Mouse (Mus musculus): Measurements from ENCODE around the gene Gm10271. TPM values are rescaled to one million over a fixed set of nuclear protein-coding genes. Genes with fewer than 3 reads are reported as not detected.

Gm10271 gene
- polyA plus RNA-seq, 1 experiment from 2014 or later = not detected

DNA sequence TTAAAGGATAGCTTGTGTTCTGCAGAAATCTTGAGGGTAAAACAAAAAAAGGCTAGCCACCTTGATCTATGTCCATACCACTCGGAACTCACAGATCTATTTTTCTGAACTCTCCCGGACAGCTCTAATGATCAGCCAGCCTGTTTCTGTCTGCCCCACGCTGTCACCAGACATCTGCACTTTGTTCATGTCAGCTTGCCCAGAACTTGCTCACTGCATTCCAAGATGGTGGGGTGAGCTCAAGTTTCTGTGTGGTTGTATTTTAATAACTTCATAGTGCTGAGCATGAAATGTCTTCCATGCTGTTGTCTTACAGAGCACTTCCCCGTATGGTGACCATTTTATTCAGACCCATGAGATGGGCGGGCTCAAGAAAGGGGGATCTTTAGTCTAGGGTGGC lies 7.1 kb downstream of the Gm10271 start:
- Histone ChIP-seq H3K36me3 (ENCODE audit: control insufficient read depth, insufficient read depth) (no peaks in the 10 kb centered on the region), H3K27me3 (replicated peaks; ENCODE audit: control insufficient read depth, insufficient read depth, low read length) (no peaks in the 10 kb centered on the region), H3K9me3 (ENCODE audit: control insufficient read depth) (no peaks in the 10 kb centered on the region), H3K9ac (ENCODE audit: low read depth, low read length) (no peak overlapping the region), H3K27ac (ENCODE audit: low read depth, low read length) (no peak overlapping the region), H3K4me1 (replicated peaks; ENCODE audit: control insufficient read depth, insufficient read depth, low read length) (no peaks in the 10 kb centered on the region), H3K4me3 (ENCODE audit: low read depth, low read length) (no peak overlapping the region), H3K4me2 (replicated peaks; ENCODE audit: low read depth) (no peak overlapping the region)
- WGBS = 50% methylated on average over 5 of the region's 5 CpGs
- TF ChIP-seq CTCF (IDR thresholded peaks at IDR 0.05; ENCODE audit: low read depth) = no peak
- ATAC-seq = no peak

DNA sequence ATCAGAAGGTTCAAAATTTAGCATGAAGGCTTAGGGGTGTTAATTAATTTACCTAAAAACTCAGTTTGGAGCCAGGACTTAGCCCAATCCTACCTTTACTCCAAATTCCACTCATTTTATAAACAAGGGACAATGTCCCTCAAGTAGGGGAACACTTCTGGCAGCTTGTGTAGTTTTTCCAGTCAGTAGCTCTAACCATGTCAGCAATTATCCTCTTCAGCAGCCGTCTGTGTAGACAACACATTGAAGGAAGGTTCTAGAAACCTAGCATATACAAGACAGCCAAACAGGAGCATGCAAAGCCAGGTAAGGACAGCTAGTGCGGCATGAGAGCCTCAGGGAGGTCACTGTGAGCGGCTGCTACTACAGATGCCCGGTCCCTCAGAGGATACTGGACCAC lies 7.8 kb downstream of the Gm10271 start:
- TF ChIP-seq CTCF (IDR thresholded peaks at IDR 0.05; ENCODE audit: low read depth) = no peak
- WGBS = 85% methylated on average over 4 of the region's 4 CpGs
- Histone ChIP-seq H3K9ac (ENCODE audit: low read depth, low read length) (no peak overlapping the region), H3K9me3 (ENCODE audit: control insufficient read depth) (no peaks in the 10 kb centered on the region), H3K4me1 (replicated peaks; ENCODE audit: control insufficient read depth, insufficient read depth, low read length) (no peaks in the 10 kb centered on the region), H3K27ac (ENCODE audit: low read depth, low read length) (no peak overlapping the region), H3K4me2 (replicated peaks; ENCODE audit: low read depth) (no peak overlapping the region), H3K27me3 (replicated peaks; ENCODE audit: control insufficient read depth, insufficient read depth, low read length) (no peaks in the 10 kb centered on the region), H3K36me3 (ENCODE audit: control insufficient read depth, insufficient read depth) (no peaks in the 10 kb centered on the region), H3K4me3 (ENCODE audit: low read depth, low read length) (no peak overlapping the region)
- no peak for ATAC-seq

DNA sequence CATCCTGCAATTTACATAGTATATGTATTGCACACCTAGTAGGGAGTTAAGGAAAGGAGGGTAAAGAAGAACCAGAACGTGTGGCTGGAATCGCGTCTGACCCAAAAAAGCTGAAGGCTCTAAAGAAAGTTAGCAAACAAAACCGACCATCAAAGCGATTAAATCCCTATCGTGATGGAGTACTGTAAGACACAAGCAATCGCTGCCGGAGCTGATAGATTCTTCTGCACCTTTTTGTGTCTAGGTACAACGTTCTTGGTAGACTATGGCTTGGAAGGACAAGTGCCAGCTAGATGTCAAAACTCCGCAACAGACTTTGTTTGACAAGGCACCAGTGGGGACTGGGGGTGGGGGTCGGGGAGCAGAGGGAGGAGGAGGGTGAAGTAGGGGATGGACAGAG lies 8.3 kb downstream of the Gm10271 start:
- Histone ChIP-seq H3K36me3 (ENCODE audit: control insufficient read depth, insufficient read depth) (no peaks in the 10 kb centered on the region), H3K4me2 (replicated peaks; ENCODE audit: low read depth) (no peak overlapping the region), H3K27me3 (replicated peaks; ENCODE audit: control insufficient read depth, insufficient read depth, low read length) (no peaks in the 10 kb centered on the region), H3K4me3 (ENCODE audit: low read depth, low read length) (no peak overlapping the region), H3K4me1 (replicated peaks; ENCODE audit: control insufficient read depth, insufficient read depth, low read length) (no peaks in the 10 kb centered on the region), H3K9ac (ENCODE audit: low read depth, low read length) (no peak overlapping the region), H3K27ac (ENCODE audit: low read depth, low read length) (no peak overlapping the region), H3K9me3 (ENCODE audit: control insufficient read depth) (no peaks in the 10 kb centered on the region)
- TF ChIP-seq CTCF (IDR thresholded peaks at IDR 0.05; ENCODE audit: low read depth) = no peak
- 77% methylated on average over 11 of the region's 11 CpGs for WGBS
- ATAC-seq = no peak

GRCm38 (mm10) chr10:116962803-116963202 lies 9.6 kb downstream of the Gm10271 start:
- no peaks in the 10 kb centered on the region for H3K4me1 ChIP-seq (replicated peaks; ENCODE audit: control insufficient read depth, insufficient read depth, low read length)
- no peak overlapping the region for H3K4me2 ChIP-seq (replicated peaks; ENCODE audit: low read depth)
- H3K27me3 ChIP-seq (replicated peaks; ENCODE audit: control insufficient read depth, insufficient read depth, low read length) = no peaks in the 10 kb centered on the region
- WGBS = 62% methylated on average over 17 of the region's 17 CpGs
- peak; percentile 31 for TF ChIP-seq CTCF (IDR thresholded peaks at IDR 0.05; ENCODE audit: low read depth)
- H3K27ac ChIP-seq (ENCODE audit: low read depth, low read length) = no peak overlapping the region
- H3K9ac ChIP-seq (ENCODE audit: low read depth, low read length) = no peak overlapping the region
- H3K9me3 ChIP-seq (ENCODE audit: control insufficient read depth) = no peaks in the 10 kb centered on the region
- no peaks in the 10 kb centered on the region for H3K36me3 ChIP-seq (ENCODE audit: control insufficient read depth, insufficient read depth)
- ATAC-seq = no peak
- H3K4me3 ChIP-seq (ENCODE audit: low read depth, low read length) = no peak overlapping the region

- WGBS = 87% methylated on average over 14 of the region's 14 CpGs
- H3K4me1 ChIP-seq (replicated peaks; ENCODE audit: control insufficient read depth, insufficient read depth, low read length) = no peaks in the 10 kb centered on the region
- H3K9me3 ChIP-seq (ENCODE audit: control insufficient read depth) = no peaks in the 10 kb centered on the region
- H3K27ac ChIP-seq (ENCODE audit: low read depth, low read length) = no peak overlapping the region
- no peak for TF ChIP-seq CTCF (IDR thresholded peaks at IDR 0.05; ENCODE audit: low read depth)
- ATAC-seq = no peak
- no peaks in the 10 kb centered on the region for H3K36me3 ChIP-seq (ENCODE audit: control insufficient read depth, insufficient read depth)
- no peak overlapping the region for H3K4me2 ChIP-seq (replicated peaks; ENCODE audit: low read depth)
- H3K27me3 ChIP-seq (replicated peaks; ENCODE audit: control insufficient read depth, insufficient read depth, low read length) = no peaks in the 10 kb centered on the region
- no peak overlapping the region for H3K9ac ChIP-seq (ENCODE audit: low read depth, low read length)
- no peak overlapping the region for H3K4me3 ChIP-seq (ENCODE audit: low read depth, low read length)
Observed at GRCm38 (mm10) chr10:116962152-116962551, 10.3 kb downstream of the Gm10271 start.

GRCm38 (mm10) chr10:116957867-116958551 lies 14.4 kb downstream of the Gm10271 start:
- Histone ChIP-seq H3K9ac (ENCODE audit: low read depth, low read length) (no peak overlapping the region), H3K4me2 (replicated peaks; ENCODE audit: low read depth) (no peak overlapping the region), H3K36me3 (ENCODE audit: control insufficient read depth, insufficient read depth) (no peaks in the 10 kb centered on the region), H3K9me3 (ENCODE audit: control insufficient read depth) (no peaks in the 10 kb centered on the region), H3K27me3 (replicated peaks; ENCODE audit: control insufficient read depth, insufficient read depth, low read length) (no peaks in the 10 kb centered on the region), H3K27ac (ENCODE audit: low read depth, low read length) (no peak overlapping the region), H3K4me3 (ENCODE audit: low read depth, low read length) (no peak overlapping the region), H3K4me1 (replicated peaks; ENCODE audit: control insufficient read depth, insufficient read depth, low read length) (no peaks in the 10 kb centered on the region)
- no peak for TF ChIP-seq CTCF (IDR thresholded peaks at IDR 0.05; ENCODE audit: low read depth)
- ATAC-seq = no peak
- 59% methylated on average over 5 of the region's 5 CpGs for WGBS

Measured in intestine, postnatal 0 days (tissue).